Mouse (Mus musculus): Measurements from ENCODE around the gene Macf1.
"Not testable (repeated sequence)": the region's sequence is repeated elsewhere in the genome, so short reads cannot be mapped to it uniquely, and the experiment has no call there.

DNA sequence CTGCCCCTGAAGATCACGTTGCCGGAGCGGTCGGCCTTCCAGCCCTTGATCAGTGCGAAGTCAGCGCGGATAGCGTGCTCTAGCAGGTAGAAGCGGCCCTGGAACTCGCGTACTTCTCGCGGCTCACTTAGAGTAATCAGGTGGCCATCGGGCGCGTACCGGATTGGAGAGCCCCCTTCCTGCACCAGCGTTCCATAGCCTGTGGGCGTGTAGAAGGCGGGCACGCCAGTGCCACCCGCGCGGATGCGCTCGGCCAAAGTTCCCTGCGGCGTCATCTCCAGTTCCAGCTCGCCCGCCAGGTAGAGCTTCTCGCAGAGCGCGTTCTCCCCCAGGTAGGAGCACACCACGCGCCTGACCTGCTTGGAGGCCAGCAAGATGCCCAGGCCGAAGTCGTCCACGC lies 361.2 kb downstream of the Macf1 start:
- not testable (repeated sequence) for TF ChIP-seq CTCF (IDR thresholded peaks at IDR 0.05; ENCODE audit: borderline replicate concordance, insufficient read depth, low read length); POLR2A (IDR thresholded peaks at IDR 0.05; ENCODE audit: low read depth, low read length)

Measured in embryonic fibroblast, embryonic 13.5 days (primary cell).